Mouse (Mus musculus): ENCODE results near the gene Gm20388. TPM values are rescaled to one million over a fixed set of nuclear protein-coding genes. Genes with fewer than 3 reads are reported as not detected.

Gene Gm20388
- polyA plus RNA-seq, 1 experiment from 2014 or later = not detected

- Histone ChIP-seq H3K27me3 (ENCODE audit: control insufficient read depth, insufficient read depth, low read length) (no peaks in the 10 kb centered on the region), H3K4me1 (replicated peaks; ENCODE audit: control insufficient read depth, insufficient read depth, low read length) (no peaks in the 10 kb centered on the region; the same call in 1 of the 2 replicates), H3K36me3 (replicated peaks; ENCODE audit: control insufficient read depth, insufficient read depth) (no peaks in the 10 kb centered on the region), H3K4me2 (replicated peaks) (no peak overlapping the region), H3K9ac (no peak overlapping the region), H3K9me3 (ENCODE audit: control insufficient read depth, low read length) (no peaks in the 10 kb centered on the region), H3K4me3 (replicated peaks; ENCODE audit: low read length) (no peak overlapping the region), H3K27ac (no peak overlapping the region)
- no peak for DNase-seq (ENCODE audit: low spot score)
- ATAC-seq (ENCODE audit: low FRiP score) = no peak
These were observed 3100.7 kb downstream of the Gm20388 start for GRCm38 (mm10) chr8:123011321-123011720.

- no peaks in the 10 kb centered on the region for H3K9me3 ChIP-seq (ENCODE audit: control insufficient read depth, low read length)
- H3K4me1 ChIP-seq (replicated peaks; ENCODE audit: control insufficient read depth, insufficient read depth, low read length) = no peaks in the 10 kb centered on the region
- no peak overlapping the region for H3K9ac ChIP-seq
- 88% methylated on average over 7 of the region's 7 CpGs for WGBS
- H3K36me3 ChIP-seq (replicated peaks; ENCODE audit: control insufficient read depth, insufficient read depth) = no peaks in the 10 kb centered on the region; the same call in 1 of the 2 replicates
- DNase-seq (ENCODE audit: low spot score) = no peak
- no peaks in the 10 kb centered on the region for H3K27me3 ChIP-seq (ENCODE audit: control insufficient read depth, insufficient read depth, low read length)
- H3K4me2 ChIP-seq (replicated peaks) = no peak overlapping the region
- no peak overlapping the region for H3K4me3 ChIP-seq (replicated peaks; ENCODE audit: low read length)
- H3K27ac ChIP-seq = no peak overlapping the region
- ATAC-seq (ENCODE audit: low FRiP score) = no peak
These were observed 3103.8 kb downstream of the Gm20388 start for GRCm38 (mm10) chr8:123014429-123014828.

- no peak overlapping the region for H3K27ac ChIP-seq
- no peaks in the 10 kb centered on the region for H3K27me3 ChIP-seq (ENCODE audit: control insufficient read depth, insufficient read depth, low read length)
- H3K4me1 ChIP-seq (replicated peaks; ENCODE audit: control insufficient read depth, insufficient read depth, low read length) = no peaks in the 10 kb centered on the region
- no peak overlapping the region for H3K4me3 ChIP-seq (replicated peaks; ENCODE audit: low read length)
- no peak overlapping the region for H3K4me2 ChIP-seq (replicated peaks)
- DNase-seq (ENCODE audit: low spot score) = no peak
- H3K36me3 ChIP-seq (replicated peaks; ENCODE audit: control insufficient read depth, insufficient read depth) = no peaks in the 10 kb centered on the region; the same call in 1 of the 2 replicates
- no peaks in the 10 kb centered on the region for H3K9me3 ChIP-seq (ENCODE audit: control insufficient read depth, low read length)
- WGBS = 87% methylated on average over 3 of the region's 3 CpGs
- no peak for ATAC-seq (ENCODE audit: low FRiP score)
- no peak overlapping the region for H3K9ac ChIP-seq
These were observed 3104.4 kb downstream of the Gm20388 start for GRCm38 (mm10) chr8:123015074-123015473.

- ATAC-seq (ENCODE audit: low FRiP score) = no peak
- Histone ChIP-seq H3K9me3 (ENCODE audit: control insufficient read depth, low read length) (no peaks in the 10 kb centered on the region), H3K9ac (no peak overlapping the region), H3K36me3 (replicated peaks; ENCODE audit: control insufficient read depth, insufficient read depth) (no peaks in the 10 kb centered on the region; the same call in 1 of the 2 replicates), H3K4me1 (replicated peaks; ENCODE audit: control insufficient read depth, insufficient read depth, low read length) (peaks cover 11% of the 10 kb centered on the region), H3K4me3 (replicated peaks; ENCODE audit: low read length) (no peak overlapping the region), H3K27ac (no peak overlapping the region), H3K27me3 (ENCODE audit: control insufficient read depth, insufficient read depth, low read length) (no peaks in the 10 kb centered on the region), H3K4me2 (replicated peaks) (no peak overlapping the region)
- no peak for DNase-seq (ENCODE audit: low spot score)
- WGBS = 94% methylated on average over 4 of the region's 4 CpGs
These were observed 3106.5 kb downstream of the Gm20388 start for GRCm38 (mm10) chr8:123017143-123017542.

GRCm38 (mm10) chr8:123018484-123019164, 3108.0 kb downstream of the Gm20388 start:
- H3K36me3 ChIP-seq (replicated peaks; ENCODE audit: control insufficient read depth, insufficient read depth) = no peaks in the 10 kb centered on the region; the same call in 1 of the 2 replicates
- H3K4me1 ChIP-seq (replicated peaks; ENCODE audit: control insufficient read depth, insufficient read depth, low read length) = peaks cover 11% of the 10 kb centered on the region
- H3K27me3 ChIP-seq (ENCODE audit: control insufficient read depth, insufficient read depth, low read length) = no peaks in the 10 kb centered on the region
- ATAC-seq (ENCODE audit: low FRiP score) (no peak), DNase-seq (ENCODE audit: low spot score) (no peak)
- no peak overlapping the region for H3K4me3 ChIP-seq (replicated peaks; ENCODE audit: low read length)
- H3K9ac ChIP-seq = no peak overlapping the region
- H3K4me2 ChIP-seq (replicated peaks) = no peak overlapping the region
- H3K27ac ChIP-seq = no peak overlapping the region
- 65% methylated on average over 4 of the region's 4 CpGs for WGBS
- no peaks in the 10 kb centered on the region for H3K9me3 ChIP-seq (ENCODE audit: control insufficient read depth, low read length)

- DNase-seq (ENCODE audit: low spot score) = no peak
- H3K4me2 ChIP-seq (replicated peaks) = no peak overlapping the region
- H3K4me1 ChIP-seq (replicated peaks; ENCODE audit: control insufficient read depth, insufficient read depth, low read length) = peaks cover 11% of the 10 kb centered on the region
- no peak overlapping the region for H3K9ac ChIP-seq
- no peaks in the 10 kb centered on the region; the same call in 1 of the 2 replicates for H3K36me3 ChIP-seq (replicated peaks; ENCODE audit: control insufficient read depth, insufficient read depth)
- 62% methylated on average over 2 of the region's 2 CpGs for WGBS
- H3K4me3 ChIP-seq (replicated peaks; ENCODE audit: low read length) = no peak overlapping the region
- H3K27ac ChIP-seq = no peak overlapping the region
- no peaks in the 10 kb centered on the region for H3K27me3 ChIP-seq (ENCODE audit: control insufficient read depth, insufficient read depth, low read length)
- H3K9me3 ChIP-seq (ENCODE audit: control insufficient read depth, low read length) = no peaks in the 10 kb centered on the region
- ATAC-seq (ENCODE audit: low FRiP score) = no peak
These were observed 3109.4 kb downstream of the Gm20388 start for GRCm38 (mm10) chr8:123020084-123020483.

GRCm38 (mm10) chr8:123020859-123021258, 3110.2 kb downstream of the Gm20388 start:
- DNase-seq (ENCODE audit: low spot score) (no peak), ATAC-seq (ENCODE audit: low FRiP score) (no peak)
- Histone ChIP-seq H3K4me3 (replicated peaks; ENCODE audit: low read length) (no peak overlapping the region), H3K27ac (no peak overlapping the region), H3K4me1 (replicated peaks; ENCODE audit: control insufficient read depth, insufficient read depth, low read length) (peaks cover 11% of the 10 kb centered on the region), H3K27me3 (ENCODE audit: control insufficient read depth, insufficient read depth, low read length) (no peaks in the 10 kb centered on the region), H3K36me3 (replicated peaks; ENCODE audit: control insufficient read depth, insufficient read depth) (no peaks in the 10 kb centered on the region; the same call in 1 of the 2 replicates), H3K4me2 (replicated peaks) (no peak overlapping the region), H3K9ac (no peak overlapping the region), H3K9me3 (ENCODE audit: control insufficient read depth, low read length) (no peaks in the 10 kb centered on the region)
- 82% methylated on average over 2 of the region's 2 CpGs for WGBS

- no peak for DNase-seq (ENCODE audit: low spot score)
- no peak overlapping the region for H3K27ac ChIP-seq
- no peak overlapping the region for H3K4me3 ChIP-seq (replicated peaks; ENCODE audit: low read length)
- 69% methylated on average over 1 of the region's 1 CpGs for WGBS
- ATAC-seq (ENCODE audit: low FRiP score) = no peak
- no peaks in the 10 kb centered on the region for H3K27me3 ChIP-seq (ENCODE audit: control insufficient read depth, insufficient read depth, low read length)
- no peak overlapping the region for H3K4me2 ChIP-seq (replicated peaks)
- no peak overlapping the region for H3K9ac ChIP-seq
- H3K4me1 ChIP-seq (replicated peaks; ENCODE audit: control insufficient read depth, insufficient read depth, low read length) = peaks cover 11% of the 10 kb centered on the region
- H3K9me3 ChIP-seq (ENCODE audit: control insufficient read depth, low read length) = no peaks in the 10 kb centered on the region
- H3K36me3 ChIP-seq (replicated peaks; ENCODE audit: control insufficient read depth, insufficient read depth) = no peaks in the 10 kb centered on the region; the same call in 1 of the 2 replicates
These were observed 3110.6 kb downstream of the Gm20388 start for GRCm38 (mm10) chr8:123021259-123021658.

- ATAC-seq (ENCODE audit: low FRiP score) (no peak), DNase-seq (ENCODE audit: low spot score) (no peak)
- Histone ChIP-seq H3K9me3 (ENCODE audit: control insufficient read depth, low read length) (no peaks in the 10 kb centered on the region), H3K4me2 (replicated peaks) (no peak overlapping the region), H3K9ac (no peak overlapping the region), H3K27ac (no peak overlapping the region), H3K36me3 (replicated peaks; ENCODE audit: control insufficient read depth, insufficient read depth) (no peaks in the 10 kb centered on the region), H3K27me3 (ENCODE audit: control insufficient read depth, insufficient read depth, low read length) (no peaks in the 10 kb centered on the region), H3K4me3 (replicated peaks; ENCODE audit: low read length) (no peak overlapping the region), H3K4me1 (replicated peaks; ENCODE audit: control insufficient read depth, insufficient read depth, low read length) (peaks cover 11% of the 10 kb centered on the region)
- 89% methylated on average over 3 of the region's 3 CpGs for WGBS
These were observed 3112.1 kb downstream of the Gm20388 start for GRCm38 (mm10) chr8:123022727-123023126.
